Mouse (Mus musculus): Measurements from ENCODE around the gene Vash1. TPM values are rescaled to one million over a fixed set of nuclear protein-coding genes. Genes with fewer than 3 reads are reported as not detected.

Vash1 gene
- total and polyA plus RNA-seq, 3 experiments, result 1.1 to 2.7 (median 2.2) TPM

DNA sequence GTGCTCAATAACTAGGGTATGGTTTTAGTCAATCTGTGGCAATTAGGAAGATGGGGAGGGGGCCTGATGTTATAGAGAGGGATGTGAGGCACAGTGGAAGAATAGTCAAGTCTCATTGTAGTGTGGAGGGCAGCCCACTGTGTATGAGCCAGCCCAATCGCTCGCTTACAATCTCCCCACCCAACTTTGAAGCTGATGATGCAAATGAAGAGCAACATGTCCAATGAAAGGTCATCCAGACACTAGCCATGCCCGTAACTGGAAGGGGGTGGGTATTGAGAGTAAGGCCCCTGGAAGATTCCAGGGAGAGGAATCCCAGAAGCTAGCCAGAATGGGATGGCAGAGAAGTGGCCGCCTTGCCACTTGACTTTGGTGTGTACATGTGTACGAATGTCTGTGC, 33.0 kb upstream of the Vash1 start:
- H3K9me3 ChIP-seq (replicated peaks; ENCODE audit: low read length), result peaks cover 7% of the 10 kb centered on the region
- TF ChIP-seq SIN3A (IDR thresholded peaks at IDR 0.05; ENCODE audit: low read length) (no peak), JUN (IDR thresholded peaks at IDR 0.05; ENCODE audit: insufficient read depth, low read depth, low read length) (no peak), ZC3H11A (IDR thresholded peaks at IDR 0.05; ENCODE audit: low read depth, low read length) (no peak), SMC3 (IDR thresholded peaks at IDR 0.05; ENCODE audit: low read depth, low read length) (no peak), HCFC1 (IDR thresholded peaks at IDR 0.05; ENCODE audit: low read depth, low read length) (no peak), TCF12 (IDR thresholded peaks at IDR 0.05; ENCODE audit: low read depth, low read length) (no peak), USF1 (IDR thresholded peaks at IDR 0.05; ENCODE audit: low read depth, low read length) (no peak), MAZ (IDR thresholded peaks at IDR 0.05; ENCODE audit: low read depth, low read length) (no peak), MAX (IDR thresholded peaks at IDR 0.05; ENCODE audit: low read length) (no peak), RAD21 (IDR thresholded peaks at IDR 0.05; ENCODE audit: low read depth, low read length) (no peak), CHD2 (IDR thresholded peaks at IDR 0.05; ENCODE audit: low read length) (no peak), IRF4 (IDR thresholded peaks at IDR 0.05; ENCODE audit: low read depth, low read length) (no peak), KAT2A (IDR thresholded peaks at IDR 0.05; ENCODE audit: insufficient replicate concordance, low read length) (no peak), CHD1 (IDR thresholded peaks at IDR 0.05; ENCODE audit: low read depth, low read length) (no peak), JUND (conservative IDR thresholded peaks at IDR 0.05; ENCODE audit: low read depth, low read length) (no peak)
- no peaks in the 10 kb centered on the region for H3K79me2 ChIP-seq (replicated peaks; ENCODE audit: control insufficient read depth, extremely low read depth, insufficient read depth, poor library complexity, severe bottlenecking)
- no peak overlapping the region for H3K4me3 ChIP-seq (replicated peaks in 1 of 3; ENCODE audit: low read depth in 2 of 3, low read length in 2 of 3, poor library complexity in 1 of 3)
- dilution Hi-C loops (cut with MboI; ENCODE audit: extremely low pct_ligation_motif_present, extremely low pct_unique_long_range_greater_than_20kb, low sequenced_read_pairs) (no loop called here), in situ Hi-C loops (cut with MboI; ENCODE audit: low pct_ligation_motif_present, low pct_unique_long_range_greater_than_20kb, low sequenced_read_pairs) (no loop called here)
- H3K27ac ChIP-seq (ENCODE audit: insufficient read depth, low read depth), result no peak overlapping the region
- H3K9ac ChIP-seq (ENCODE audit: insufficient read depth, low read depth), result no peak overlapping the region
- H3K27me3 ChIP-seq (replicated peaks), result no peaks in the 10 kb centered on the region
- no peak overlapping the region for H3K4me2 ChIP-seq (ENCODE audit: insufficient read depth, low read depth, poor library complexity, severe bottlenecking)
- peaks cover 0 to 7% of the 10 kb centered on the region in 2 experiments; a peak in 2 of 4 replicates for H3K4me1 ChIP-seq (ENCODE audit: control insufficient read depth in 1 of 2, insufficient read depth in 2 of 2)
- H3K36me3 ChIP-seq (replicated peaks in 1 of 2; ENCODE audit: control insufficient read depth in 1 of 2, insufficient read depth in 1 of 2, low read length in 1 of 2), result no peaks in the 10 kb centered on the region
- no peak for DNase-seq (ENCODE audit: extremely low read depth)

DNA sequence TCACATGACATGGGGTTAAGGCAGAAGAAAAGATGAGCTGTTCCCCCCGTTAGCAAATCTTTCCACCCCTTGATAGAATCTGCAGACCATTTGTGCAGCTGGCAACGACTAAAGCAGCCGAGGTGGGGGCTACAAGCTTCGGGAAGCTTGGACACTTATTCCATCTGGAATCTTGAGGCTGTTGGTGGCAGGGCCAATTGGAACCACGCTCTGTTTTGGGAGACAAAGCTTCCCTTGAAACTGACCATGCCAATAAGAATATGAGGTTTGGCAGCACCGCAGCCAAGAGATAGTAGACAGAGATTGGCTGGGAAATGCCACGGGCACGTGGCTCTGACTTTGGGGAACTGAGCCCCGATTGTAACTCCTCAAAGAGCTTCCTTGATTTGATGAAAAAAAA, 31.7 kb upstream of the Vash1 start:
- no peak for TF ChIP-seq POLR2AphosphoS2 (IDR thresholded peaks at IDR 0.05; ENCODE audit: low read depth, low read length)
- no peak for TF ChIP-seq POLR2A (IDR thresholded peaks at IDR 0.05; ENCODE audit: low read depth, low read length)
- no peak for TF ChIP-seq SMC3 (IDR thresholded peaks at IDR 0.05; ENCODE audit: low read depth, low read length)
- no peak for TF ChIP-seq IRF4 (IDR thresholded peaks at IDR 0.05; ENCODE audit: low read depth, low read length)
- no peak for TF ChIP-seq CTCF (conservative IDR thresholded peaks at IDR 0.05 in 1 of 2, IDR thresholded peaks at IDR 0.05 in 1 of 2; ENCODE audit: low read depth in 2 of 2, low read length in 2 of 2)
- TF ChIP-seq JUN (IDR thresholded peaks at IDR 0.05; ENCODE audit: insufficient read depth, low read depth, low read length), result no peak
- TF ChIP-seq TBP (conservative IDR thresholded peaks at IDR 0.05; ENCODE audit: low read depth, low read length), result no peak
- TF ChIP-seq RCOR1 (conservative IDR thresholded peaks at IDR 0.05; ENCODE audit: low read depth, low read length), result no peak
- TF ChIP-seq MAZ (IDR thresholded peaks at IDR 0.05; ENCODE audit: low read depth, low read length), result no peak
- no peak for TF ChIP-seq ELF1 (IDR thresholded peaks at IDR 0.05; ENCODE audit: low read depth, low read length)
- TF ChIP-seq SIN3A (IDR thresholded peaks at IDR 0.05; ENCODE audit: low read length), result no peak
- no peak for TF ChIP-seq ETS1 (conservative IDR thresholded peaks at IDR 0.05; ENCODE audit: low read depth, low read length)
- Histone ChIP-seq H3K27ac (ENCODE audit: insufficient read depth, low read depth) (no peak overlapping the region), H3K4me1 (ENCODE audit: control insufficient read depth in 1 of 2, insufficient read depth in 2 of 2) (peaks cover 0 to 17% of the 10 kb centered on the region in 2 experiments; a peak in 2 of 4 replicates), H3K79me2 (replicated peaks; ENCODE audit: control insufficient read depth, extremely low read depth, insufficient read depth, poor library complexity, severe bottlenecking) (no peaks in the 10 kb centered on the region), H3K4me3 (replicated peaks in 1 of 3; ENCODE audit: low read depth in 2 of 3, low read length in 2 of 3, poor library complexity in 1 of 3) (no peak overlapping the region), H3K9me3 (replicated peaks; ENCODE audit: low read length) (peaks cover 7% of the 10 kb centered on the region), H3K9ac (ENCODE audit: insufficient read depth, low read depth) (no peak overlapping the region), H3K27me3 (replicated peaks) (no peaks in the 10 kb centered on the region), H3K4me2 (ENCODE audit: insufficient read depth, low read depth, poor library complexity, severe bottlenecking) (no peak overlapping the region), H3K36me3 (replicated peaks in 1 of 2; ENCODE audit: control insufficient read depth in 1 of 2, insufficient read depth in 1 of 2, low read length in 1 of 2) (no peaks in the 10 kb centered on the region)
- in situ Hi-C loops (cut with MboI; ENCODE audit: low pct_ligation_motif_present, low pct_unique_long_range_greater_than_20kb, low sequenced_read_pairs), result no loop called here
- dilution Hi-C loops (cut with MboI; ENCODE audit: extremely low pct_ligation_motif_present, extremely low pct_unique_long_range_greater_than_20kb, low sequenced_read_pairs), result no loop called here
- DNase-seq (ENCODE audit: extremely low read depth), result no peak
